Mouse (Mus musculus) gastrocnemius, postnatal 36 days (tissue): ENCODE results near the gene Rlbp1. TPM values are rescaled to one million over a fixed set of nuclear protein-coding genes. Genes with fewer than 3 reads are reported as not detected.

ENCODE experiments used
- DNase-seq, 2 experiments: peaks; one replicate each; pipeline ENCODE4 v3.0.0; 2022
- intact Hi-C: fragments of 180-260 bp; cut with DNase I; formaldehyde crosslinking; loops from one replicate; pipeline ENCODE4 v1.15.1; 2025
- total RNA-seq, 2 experiments: library from RNA; stranded (reverse); gene quantifications; 2 replicates each; pipeline ENCODE4 v1.2.3; 2021

Gene Rlbp1
- total RNA-seq, 2 experiments from 2014 or later = not detected

- intact Hi-C loops = no loop called here
- DNase-seq = no peak
Observed at GRCm38 (mm10) chr7:79331197-79331596, 55.7 kb downstream of the Rlbp1 start.

GRCm38 (mm10) chr7:79328769-79329168 is 58.1 kb downstream of the Rlbp1 start:
- intact Hi-C loops = no loop called here
- DNase-seq = no peak

Other genes starting within 250 kb of the Rlbp1 start
- gene Mfge8, start 238.0 kb downstream of the Rlbp1 start, total RNA-seq = 10 to 100 TPM; 40.0 to 45.1 TPM
- 1 to 10 TPM; 4.8 to 5.1 TPM for gene Abhd2, start 113.8 kb downstream of the Rlbp1 start, total RNA-seq
- under 1 TPM; 0.13 to 0.37 TPM for gene Fanci, start 4.9 kb upstream of the Rlbp1 start, total RNA-seq
- 10 to 100 TPM; 30.6 to 34.2 TPM for gene Polg, start 79.3 kb upstream of the Rlbp1 start, total RNA-seq
- gene Rhcg, start 230.6 kb upstream of the Rlbp1 start, total RNA-seq = not detected